Mouse (Mus musculus) urinary bladder, postnatal 4 days (tissue): ENCODE data around the gene Twf2.
"Not testable (repeated sequence)": the region's sequence is repeated elsewhere in the genome, so short reads cannot be mapped to it uniquely, and the experiment has no call there.

Experiments used
- DNase-seq, 2 experiments: peaks; one replicate each; pipeline ENCODE4 v3.0.0; 2021 to 2022; ENCODE audit warnings: low spot score in 2 of 2

Twf2 gene

GRCm38 (mm10) chr9:106202819-106203636 is at the start of gene Twf2:
TSS of gene Twf2 (plus strand) at chr9:106203108.
- peak; percentile 90 to 95 for DNase-seq

GRCm38 (mm10) chr9:106154106-106154505 is 48.8 kb upstream of the Twf2 start:
- no peak for DNase-seq

GRCm38 (mm10) chr9:106156419-106156818 is 46.5 kb upstream of the Twf2 start:
- DNase-seq: no peak

- no peak for DNase-seq
Measured at GRCm38 (mm10) chr9:106156921-106157622, 45.8 kb upstream of the Twf2 start.

- DNase-seq: no peak
Measured at GRCm38 (mm10) chr9:106157623-106157925, 45.3 kb upstream of the Twf2 start.

- DNase-seq: no peak
Measured at GRCm38 (mm10) chr9:106158037-106158491, 44.8 kb upstream of the Twf2 start, which contains the start of gene Glyctk. TSS of gene Glyctk (minus strand) at chr9:106158138.

GRCm38 (mm10) chr9:106159237-106159636 is 43.7 kb upstream of the Twf2 start:
- DNase-seq: no peak

- peak; percentile 91 to 99 for DNase-seq
Measured at GRCm38 (mm10) chr9:106159784-106160301, 43.1 kb upstream of the Twf2 start.

- DNase-seq: no peak
Measured at GRCm38 (mm10) chr9:106160426-106160825, 42.5 kb upstream of the Twf2 start.

GRCm38 (mm10) chr9:106166709-106167108 is 36.2 kb upstream of the Twf2 start:
- no peak for DNase-seq

GRCm38 (mm10) chr9:106167241-106167640 is 35.7 kb upstream of the Twf2 start:
- DNase-seq: no peak

GRCm38 (mm10) chr9:106167703-106168102 is 35.2 kb upstream of the Twf2 start:
- DNase-seq: no peak

- DNase-seq: not testable (repeated sequence)
Measured at GRCm38 (mm10) chr9:106169006-106169405, 33.9 kb upstream of the Twf2 start.

GRCm38 (mm10) chr9:106169917-106170316 is 33.0 kb upstream of the Twf2 start:
- DNase-seq: no peak

GRCm38 (mm10) chr9:106170556-106171345 is 32.2 kb upstream of the Twf2 start, which contains the start of gene Wdr82:
TSS of gene Wdr82 (plus strand) at chr9:106170928.
- DNase-seq: peak; percentile 86 to 90

GRCm38 (mm10) chr9:106171346-106172158 is 31.4 kb upstream of the Twf2 start:
- DNase-seq: peak in 1 of 2 experiments; percentile 58

- no peak for DNase-seq
Measured at GRCm38 (mm10) chr9:106172527-106172926, 30.4 kb upstream of the Twf2 start.

- no peak for DNase-seq
Measured at GRCm38 (mm10) chr9:106173363-106173762, 29.5 kb upstream of the Twf2 start.

GRCm38 (mm10) chr9:106175552-106176200 is 27.2 kb upstream of the Twf2 start:
- no peak for DNase-seq

GRCm38 (mm10) chr9:106176769-106177168 is 26.1 kb upstream of the Twf2 start:
- no peak for DNase-seq
